Mouse (Mus musculus): Measurements from ENCODE around the gene Ghdc. TPM values are rescaled to one million over a fixed set of nuclear protein-coding genes. Genes with fewer than 3 reads are reported as not detected.

The Ghdc gene
- total RNA-seq, 4 experiments from 2014 or later = 6.6 to 9.2 (median 8.0) TPM

DNA sequence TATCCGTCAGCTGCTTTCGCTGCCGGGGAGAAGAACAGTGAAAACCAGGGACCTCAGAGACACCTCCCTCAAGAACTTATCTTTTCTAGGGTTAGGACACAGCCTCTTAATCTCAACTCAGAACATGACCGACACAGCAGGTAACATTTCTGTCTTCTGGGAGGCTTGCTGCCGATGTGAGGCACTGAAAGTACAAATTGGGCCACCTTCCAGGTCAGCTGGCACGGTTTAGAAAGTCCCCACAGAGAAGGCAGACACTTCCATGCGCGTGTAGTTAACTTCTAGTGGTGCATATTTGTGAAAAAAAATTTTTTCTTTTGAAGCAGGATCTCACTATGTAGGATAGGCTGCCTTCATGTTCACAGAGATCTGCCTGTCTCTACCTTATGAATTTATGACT is 13.5 kb upstream of the Ghdc start:
- DNase-seq (ENCODE audit: low spot score in 2 of 2) = no peak

DNA sequence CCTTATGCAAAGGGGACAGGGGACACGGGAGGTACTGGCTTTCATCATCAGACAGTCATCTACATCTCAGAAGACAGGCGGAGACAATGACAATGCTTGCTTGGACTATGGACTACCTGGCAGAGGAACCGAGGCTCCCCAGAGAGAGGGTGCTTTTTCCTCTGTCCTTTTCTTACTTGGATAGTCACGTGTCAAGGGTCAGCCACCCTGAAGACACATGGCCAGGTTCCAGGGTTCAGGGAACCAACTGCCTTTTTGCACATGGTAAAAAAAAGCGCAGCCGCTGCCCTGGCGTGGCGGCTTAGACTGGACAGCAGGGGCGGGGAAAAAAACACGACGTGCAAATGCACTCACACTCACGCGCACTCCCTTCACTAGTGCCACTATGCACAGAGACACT is 11.8 kb upstream of the Ghdc start:
- DNase-seq (ENCODE audit: low spot score in 2 of 2) = no peak

DNA sequence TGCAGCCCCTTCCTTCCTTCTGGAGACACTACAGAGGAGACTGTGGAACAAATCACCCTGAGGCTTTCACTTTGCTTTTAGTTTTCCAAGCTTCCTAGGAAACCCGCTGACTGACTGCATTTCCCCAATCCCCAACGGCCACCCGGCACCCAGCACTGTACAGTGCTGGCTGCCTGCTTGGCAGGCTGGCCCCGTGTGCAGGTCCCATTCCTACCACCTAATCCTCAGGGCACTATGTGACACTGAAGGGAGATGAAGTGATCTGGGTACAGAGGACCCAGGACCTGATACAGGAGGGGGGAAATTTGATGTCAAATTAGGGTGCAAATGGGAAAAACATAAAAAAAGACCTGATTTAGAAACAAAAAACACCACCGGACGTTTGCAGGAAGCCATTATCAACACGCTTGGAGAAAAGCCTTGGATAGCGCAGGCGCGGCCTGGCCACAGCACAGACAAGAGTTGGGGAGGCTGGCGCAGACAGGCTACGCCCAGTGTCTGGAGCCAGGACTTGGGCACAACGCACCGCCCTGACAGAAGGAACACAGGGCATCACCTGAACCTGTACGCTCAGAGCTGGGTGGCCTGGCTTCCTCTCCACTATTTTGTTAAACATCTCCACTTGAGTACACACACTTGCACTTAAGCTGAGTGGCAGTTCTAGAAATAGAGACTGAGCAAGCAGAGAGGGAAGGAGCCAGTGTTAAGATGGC is 11.2 kb upstream of the Ghdc start:
- DNase-seq (ENCODE audit: low spot score in 2 of 2) = no peak

DNA sequence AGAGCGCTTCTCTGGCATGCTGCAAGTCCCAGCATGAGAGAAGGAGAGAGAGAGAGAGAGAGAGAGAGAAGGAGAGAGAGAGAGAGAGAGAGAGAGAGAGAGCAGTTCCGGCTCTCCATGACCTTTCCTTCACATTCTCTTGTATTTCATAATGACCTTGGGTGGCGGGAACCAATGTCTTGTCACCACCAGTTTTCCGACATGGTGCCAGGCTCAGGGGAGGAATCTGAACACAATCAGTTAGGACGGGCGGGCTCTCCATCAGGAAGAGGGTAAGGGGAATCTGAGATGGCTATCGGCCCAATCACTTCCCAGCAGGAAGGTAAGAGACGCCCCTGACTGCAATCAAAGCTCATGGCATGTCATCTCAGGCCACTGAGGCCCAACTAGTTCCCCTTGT is 9.5 kb upstream of the Ghdc start:
- no peak for DNase-seq (ENCODE audit: low spot score in 2 of 2)

DNA sequence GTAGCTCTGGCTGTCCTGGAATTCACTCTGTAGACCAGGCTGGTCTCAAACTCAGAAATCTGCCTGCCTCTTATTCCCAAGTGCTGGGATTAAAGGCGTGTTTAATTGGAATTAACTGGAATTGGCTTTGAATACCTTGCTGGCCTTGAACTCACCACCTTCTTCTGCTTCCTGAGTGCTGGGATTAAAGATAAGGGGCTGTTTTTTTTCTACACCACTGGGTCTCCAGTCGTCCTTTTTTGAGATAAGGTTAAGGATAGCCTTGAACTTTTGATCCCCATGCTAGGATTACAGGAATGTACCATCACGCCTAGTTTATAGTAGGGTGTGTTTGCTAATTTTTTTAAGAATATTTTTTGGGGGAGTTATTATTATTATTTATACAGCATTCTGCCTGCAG is 7.3 kb upstream of the Ghdc start:
- no peak for DNase-seq (ENCODE audit: low spot score in 2 of 2)

DNA sequence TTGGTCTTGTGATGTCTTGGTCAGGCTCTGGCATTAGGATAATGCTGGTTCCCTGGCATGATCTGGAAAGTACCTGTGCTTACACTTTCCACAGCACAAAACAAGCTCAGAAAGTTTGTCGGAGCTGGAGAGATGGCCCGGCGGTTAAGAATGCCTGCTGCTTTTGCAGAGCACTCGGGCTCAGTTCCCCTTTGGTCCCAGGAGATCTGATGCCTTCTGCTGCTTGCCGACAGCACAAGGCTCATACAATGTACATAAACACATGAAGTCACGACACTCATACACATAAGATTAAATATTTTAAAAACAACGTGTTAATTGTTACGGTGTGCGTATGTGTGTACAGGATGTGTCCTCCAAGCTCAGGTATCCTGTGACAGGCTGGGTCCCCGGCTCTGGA is 5.2 kb upstream of the Ghdc start:
- no peak for DNase-seq (ENCODE audit: low spot score in 2 of 2)

DNA sequence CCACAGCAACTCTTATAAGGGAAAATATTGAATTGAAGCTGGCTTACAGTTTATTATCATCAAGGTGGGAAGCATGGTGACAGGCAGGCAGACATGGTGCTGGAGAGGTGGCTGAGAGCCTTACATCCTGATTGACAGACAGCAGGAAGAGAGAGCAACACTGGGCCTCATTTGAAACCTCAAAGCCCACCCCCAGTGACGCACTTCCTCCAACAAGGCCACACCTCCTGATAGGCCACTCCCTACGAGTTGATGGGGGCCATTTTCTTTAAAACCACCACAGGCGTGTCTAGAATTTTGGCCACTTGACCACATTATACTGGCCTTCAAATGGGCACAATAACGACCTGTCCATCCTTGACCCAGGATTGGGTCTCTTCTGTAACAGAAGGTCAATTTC is 3.5 kb upstream of the Ghdc start:
- DNase-seq (ENCODE audit: low spot score in 2 of 2) = no peak

DNA sequence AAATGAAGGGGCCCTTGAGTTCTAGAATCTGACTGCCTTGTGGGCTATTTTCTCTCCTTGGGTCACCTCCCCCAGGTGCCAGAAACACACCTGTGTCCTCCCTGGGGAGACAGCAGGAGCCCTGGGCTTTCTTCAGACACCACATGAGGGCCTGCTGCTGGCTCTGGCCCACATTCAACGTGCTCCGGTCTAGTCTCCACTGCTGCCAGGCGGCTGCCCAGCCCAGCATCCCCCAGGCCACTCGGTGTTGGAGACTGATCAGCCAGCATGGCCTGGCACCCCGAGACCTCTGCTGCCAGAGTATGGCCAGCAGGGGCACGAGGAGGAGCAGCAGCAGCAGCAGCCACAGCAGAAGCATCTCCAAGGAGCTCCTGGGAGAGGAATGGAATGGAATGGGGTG is 777 bp downstream of the Ghdc start:
- peak in 1 of 2 experiments; percentile 20 for DNase-seq (ENCODE audit: low spot score in 2 of 2)

DNA sequence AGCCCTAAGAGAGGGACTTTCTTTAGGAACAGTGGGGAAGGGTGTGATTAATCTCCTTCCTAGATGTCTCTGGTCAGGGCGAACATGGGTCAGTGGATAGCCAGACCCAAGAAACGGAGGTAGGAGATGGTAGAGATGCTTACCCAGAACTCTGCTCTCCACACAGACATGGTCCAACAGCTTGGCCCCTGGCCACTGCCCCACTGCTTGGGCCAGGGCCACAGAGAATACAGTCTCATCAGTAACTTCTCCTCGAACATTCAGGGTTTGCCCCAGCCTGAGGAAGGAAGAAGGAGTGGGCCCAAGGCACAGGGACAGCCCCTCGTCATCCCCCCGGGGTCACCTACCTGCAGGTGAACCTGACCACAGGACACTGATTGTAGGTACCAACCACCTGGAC is 2.9 kb downstream of the Ghdc start:
- no peak for DNase-seq (ENCODE audit: low spot score in 2 of 2)

DNA sequence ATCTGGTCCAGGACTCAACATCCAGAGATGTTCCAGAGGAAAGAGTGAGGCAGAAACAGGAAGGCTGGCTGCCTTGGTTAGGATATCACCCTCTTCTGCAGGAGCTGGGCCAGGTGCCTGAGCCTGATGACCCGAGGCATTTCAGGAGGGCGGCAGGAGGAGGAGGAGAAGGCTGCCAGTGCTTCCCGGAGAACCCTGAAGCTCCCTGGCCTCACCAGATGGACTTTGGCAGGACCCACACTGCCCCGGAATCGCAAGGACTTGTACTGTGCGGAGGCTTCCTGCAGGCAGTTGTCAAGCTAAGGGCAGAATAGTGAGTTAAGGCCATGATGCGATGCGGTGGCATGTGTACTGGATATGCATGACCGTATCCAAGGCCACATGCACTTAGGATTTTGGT is 4.0 kb downstream of the Ghdc start:
- DNase-seq (ENCODE audit: low spot score in 2 of 2) = no peak

DNA sequence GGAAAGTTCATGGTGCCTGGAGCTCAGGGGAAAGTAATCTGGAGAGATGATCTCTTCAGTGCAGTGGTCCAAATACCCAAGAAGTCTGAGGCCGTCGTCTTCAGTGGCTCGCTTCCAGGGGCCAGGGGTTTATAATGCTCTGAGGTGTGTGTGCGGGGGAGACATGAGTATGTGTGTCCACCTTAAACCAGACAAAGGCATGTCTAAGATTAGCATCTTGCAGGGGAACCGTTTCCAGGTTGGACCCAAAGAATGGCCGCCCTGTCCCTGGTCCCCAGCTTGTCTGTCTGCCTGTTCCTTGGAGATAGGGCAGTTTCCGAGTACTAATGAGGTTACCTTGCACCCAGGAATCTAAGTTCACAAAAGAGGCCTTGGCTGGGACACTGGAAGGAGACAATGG is 7.9 kb downstream of the Ghdc start, which contains the start of gene Hcrt:
Gene Hcrt (minus strand): TSS at position 101 of the 400 bp plus-strand sequence.
- DNase-seq (ENCODE audit: low spot score in 2 of 2) = no peak

DNA sequence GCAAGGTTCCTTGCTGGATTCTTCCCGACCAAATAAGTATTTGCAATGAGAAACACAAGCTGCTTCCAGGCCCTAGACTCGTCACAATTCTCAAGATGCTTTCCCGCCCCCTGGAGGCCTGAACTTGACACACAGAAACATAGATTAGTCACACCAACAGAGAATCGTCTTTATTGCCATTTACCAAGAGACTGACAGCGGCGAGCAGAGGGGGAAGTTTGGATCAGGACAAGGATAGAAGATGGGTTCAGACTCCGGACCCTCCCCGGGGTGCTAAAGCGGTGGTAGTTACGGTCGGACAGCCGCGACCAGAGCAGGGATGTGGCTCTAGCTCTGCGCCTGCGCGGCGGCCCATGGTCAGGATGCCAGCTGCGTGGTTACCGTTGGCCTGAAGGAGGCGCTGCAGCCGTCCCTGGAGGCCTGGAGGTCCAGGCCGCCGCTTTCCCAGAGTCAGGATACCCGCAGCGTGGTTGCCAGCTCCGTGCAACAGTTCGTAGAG is 9.2 kb downstream of the Ghdc start:
- DNase-seq (ENCODE audit: low spot score in 2 of 2) = peak; percentile 75 to 83

DNA sequence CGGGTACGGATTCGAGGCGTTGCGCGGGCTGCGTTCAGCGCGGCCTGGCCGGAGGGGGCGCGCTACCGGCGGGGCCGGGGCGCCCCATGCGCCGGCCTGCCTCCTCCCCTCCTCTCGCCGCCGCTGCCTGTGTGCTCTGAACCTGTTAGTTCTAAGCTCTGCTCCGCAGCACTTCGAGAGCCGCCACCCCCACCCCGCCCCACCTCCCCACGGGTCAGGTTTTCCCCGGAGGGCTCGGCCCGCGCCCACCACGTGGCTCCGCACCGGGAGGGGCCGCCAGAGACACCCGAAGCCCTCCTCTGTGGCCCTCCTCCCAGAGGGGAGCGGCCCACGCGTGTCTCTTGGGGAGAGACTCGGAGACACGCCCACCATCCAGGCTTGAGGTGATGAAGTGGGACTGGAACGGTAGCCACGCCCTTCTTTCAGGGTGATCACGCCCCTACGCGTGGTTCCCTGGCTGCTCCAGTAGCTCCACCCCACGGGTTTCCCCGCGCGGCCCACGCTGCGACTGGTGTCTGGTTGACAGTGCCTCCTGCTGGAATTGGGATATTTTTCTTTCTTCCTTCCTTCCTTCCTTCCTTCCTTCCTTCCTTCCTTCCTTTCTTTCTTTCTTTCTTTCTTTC is 11.0 kb downstream of the Ghdc start, which contains the start of gene Kcnh4:
Gene Kcnh4 (minus strand): TSS at position 332 of the 623 bp plus-strand sequence.
- peak; percentile 75 to 96 for DNase-seq (ENCODE audit: low spot score in 2 of 2)

DNA sequence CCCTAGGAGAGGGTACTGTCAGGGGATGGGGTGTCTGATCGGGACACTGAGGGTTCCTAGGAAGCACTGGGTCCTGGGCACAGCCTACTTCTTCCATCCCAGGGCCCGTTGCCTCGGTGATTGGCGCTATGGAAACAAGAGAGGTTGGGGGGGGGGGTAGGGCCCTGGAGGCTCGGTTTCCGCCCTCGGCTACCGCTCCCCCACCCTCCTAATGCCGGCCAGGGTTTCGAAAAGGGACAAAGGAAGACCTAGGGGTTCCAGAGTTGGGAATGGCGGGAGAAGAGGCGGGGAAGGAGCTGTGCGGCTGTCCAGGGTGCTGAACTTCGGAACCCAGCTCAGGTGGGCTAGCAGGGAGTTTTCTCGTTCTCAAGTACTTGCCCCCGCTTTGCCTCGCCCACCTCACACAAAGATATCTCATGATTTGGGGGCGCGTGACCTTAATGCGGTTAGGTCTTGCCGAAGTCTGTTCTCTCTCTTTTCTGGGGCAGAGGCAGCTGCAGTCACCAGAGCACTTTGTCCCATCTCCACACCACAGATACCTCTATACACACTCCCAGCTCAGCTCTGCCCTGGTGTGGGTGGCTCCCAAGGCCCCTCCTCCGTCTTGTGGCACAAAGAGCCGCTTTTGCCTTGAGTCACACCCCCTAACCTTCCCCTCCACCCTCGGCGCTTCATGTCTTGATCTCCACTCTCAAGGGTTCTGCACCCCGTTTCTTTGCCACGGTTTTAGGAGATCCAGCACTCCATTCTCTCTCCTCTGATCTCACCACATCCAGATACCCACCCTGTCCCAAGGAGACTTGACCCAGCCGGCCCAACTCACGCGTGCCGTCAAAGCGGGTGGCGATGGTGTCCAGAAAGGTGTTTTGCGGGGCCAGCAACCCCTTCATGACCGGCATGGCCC is 11.8 kb downstream of the Ghdc start:
- no peak for DNase-seq (ENCODE audit: low spot score in 2 of 2)

DNA sequence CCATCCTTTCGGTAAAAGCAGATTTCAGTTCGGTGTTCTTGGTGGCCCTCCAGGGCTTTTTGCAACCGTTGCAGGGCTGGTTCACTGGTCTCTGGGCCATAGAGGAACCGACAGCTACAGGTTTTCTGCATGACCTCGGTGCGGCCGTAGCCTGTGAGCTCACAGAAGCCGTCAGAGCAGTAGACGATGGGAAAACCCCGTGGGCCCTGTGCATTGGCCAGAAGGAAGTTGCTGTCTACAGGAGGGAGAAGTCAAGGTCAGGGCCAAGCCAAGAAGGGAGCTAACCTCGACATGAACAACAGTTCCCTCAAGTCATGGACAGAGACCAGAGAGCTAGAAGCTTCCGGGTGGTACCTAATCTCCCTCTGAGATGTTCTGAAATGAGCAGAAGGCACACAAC is 13.2 kb downstream of the Ghdc start:
- no peak for DNase-seq (ENCODE audit: low spot score in 2 of 2)

DNA sequence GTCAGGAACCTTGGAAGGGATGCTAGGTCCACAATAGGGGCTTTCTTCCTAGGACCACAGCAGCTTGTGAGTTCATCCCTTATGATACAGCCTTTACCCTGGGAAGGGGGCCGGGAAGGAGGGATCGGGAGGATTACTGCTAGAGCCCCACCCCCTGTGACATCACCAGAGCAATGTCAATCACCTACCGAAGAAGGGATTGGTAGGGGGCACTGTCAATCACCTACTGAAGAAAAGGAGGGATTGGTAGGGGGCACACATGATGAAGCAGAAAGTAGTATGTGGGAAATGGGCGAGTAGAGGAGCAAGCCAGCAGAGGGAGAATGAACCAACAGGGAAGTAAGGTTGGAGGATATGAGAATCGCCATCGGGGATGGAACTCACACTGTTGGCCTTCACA is 14.3 kb downstream of the Ghdc start:
- DNase-seq (ENCODE audit: low spot score in 2 of 2) = no peak

DNA sequence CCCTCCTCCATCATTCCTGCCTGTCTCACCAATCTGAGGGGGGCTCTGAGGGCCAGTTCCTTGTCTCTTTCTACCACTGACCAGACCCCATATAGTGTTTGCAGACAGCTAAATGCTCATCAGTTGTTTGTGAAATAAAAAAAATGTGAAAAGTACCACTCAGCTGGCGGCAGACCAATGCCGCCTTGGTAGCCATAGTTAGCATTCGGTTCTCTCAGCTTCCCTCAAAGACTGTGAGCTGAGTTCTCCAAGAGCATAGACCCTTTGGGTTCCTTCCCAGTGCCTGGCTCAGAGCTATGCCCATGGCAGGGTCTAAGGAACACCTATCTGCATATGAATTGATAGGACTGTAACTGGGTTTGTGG is 16.1 kb downstream of the Ghdc start:
- peak in 1 of 2 experiments; percentile 63 for DNase-seq (ENCODE audit: low spot score in 2 of 2)

DNA sequence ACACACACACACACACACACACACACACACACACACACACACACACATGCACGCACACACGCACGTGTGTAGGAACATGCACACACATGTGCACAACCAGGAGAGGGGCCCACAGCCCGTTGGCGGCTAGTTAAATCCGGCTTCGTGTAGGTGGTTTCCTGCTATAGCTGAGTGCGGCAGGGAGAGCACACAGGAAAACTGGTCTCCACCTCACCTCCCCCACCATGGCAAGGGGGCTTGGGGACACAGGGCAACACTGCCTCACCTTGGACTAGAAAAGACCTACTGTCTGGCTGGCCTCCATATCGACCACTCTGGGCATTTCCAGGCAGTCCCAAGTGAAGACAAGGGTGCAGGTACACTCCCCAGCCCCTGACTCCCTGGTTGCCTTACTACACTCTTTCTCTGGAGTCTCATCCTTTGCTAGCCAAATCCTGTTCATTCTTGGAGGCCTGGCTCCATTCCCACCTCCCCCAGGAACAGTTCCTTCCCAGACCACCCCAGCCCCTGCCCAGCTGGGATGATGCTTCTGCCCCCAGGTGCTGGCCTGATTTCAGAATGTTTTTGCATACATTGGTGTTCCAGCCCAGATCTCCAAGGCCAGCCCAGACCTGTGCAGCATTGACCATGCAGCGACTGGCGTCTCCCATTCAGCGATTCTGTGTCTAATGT is 16.6 kb downstream of the Ghdc start:
- peak in 1 of 2 experiments; percentile 83 for DNase-seq (ENCODE audit: low spot score in 2 of 2)

DNA sequence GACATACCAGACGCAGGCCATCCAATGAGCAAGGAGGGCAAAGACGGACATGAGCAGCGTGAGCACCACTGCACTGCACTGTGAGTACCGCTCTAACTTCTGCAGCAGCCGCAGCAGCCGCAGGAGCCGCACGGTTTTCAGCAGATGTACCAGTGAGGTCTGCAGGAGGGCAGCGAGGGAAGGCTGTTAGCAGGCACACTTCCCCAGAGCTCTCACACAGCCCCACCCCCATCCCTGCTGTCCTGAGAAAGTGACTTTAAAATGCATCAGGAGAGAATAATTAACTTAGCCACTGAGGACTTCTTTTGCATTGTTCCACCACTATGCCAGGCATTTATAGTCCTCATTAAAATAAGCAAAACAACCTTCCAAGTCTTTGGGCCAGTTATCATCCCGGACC is 18.5 kb downstream of the Ghdc start:
- DNase-seq (ENCODE audit: low spot score in 2 of 2) = no peak

DNA sequence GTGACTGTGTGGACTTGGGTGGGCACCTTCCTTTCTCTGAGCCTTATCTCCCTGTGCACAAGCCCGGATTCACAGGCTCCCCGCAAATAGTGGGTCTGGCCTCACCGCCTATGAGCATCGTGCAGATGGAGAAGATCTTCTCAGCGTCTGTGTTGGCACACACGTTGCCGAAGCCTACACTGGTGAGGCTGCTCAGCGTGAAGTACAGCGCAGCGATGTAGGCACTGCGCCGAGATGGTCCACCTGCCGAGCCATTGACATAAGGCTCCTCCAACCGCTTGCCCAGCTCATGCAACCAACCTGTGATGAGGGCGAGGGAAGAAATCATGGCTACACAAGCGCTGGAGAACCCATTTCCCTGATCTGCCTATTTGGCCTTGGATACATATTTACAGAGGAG is 20.6 kb downstream of the Ghdc start:
- peak in 1 of 2 experiments; percentile 70 for DNase-seq (ENCODE audit: low spot score in 2 of 2)

DNA sequence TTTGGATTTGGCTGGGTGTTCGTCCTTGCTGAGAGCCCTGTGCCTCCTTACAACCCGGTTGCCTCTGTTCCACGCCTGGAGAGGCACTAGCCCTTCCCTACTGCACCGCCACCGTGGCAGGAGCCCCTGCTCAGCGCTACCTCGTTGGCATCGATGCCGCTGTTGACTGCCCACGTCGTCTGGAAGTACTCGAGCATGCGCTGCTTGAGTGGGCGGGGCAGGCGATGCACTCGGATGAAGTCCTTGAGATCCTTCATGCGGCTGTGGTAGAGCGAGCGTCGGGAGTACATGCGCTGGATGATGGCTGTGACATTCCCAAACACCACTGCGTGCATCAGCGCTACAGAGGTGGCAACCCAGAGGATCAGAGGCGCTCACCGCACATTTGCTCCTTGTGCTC is 21.3 kb downstream of the Ghdc start:
- DNase-seq (ENCODE audit: low spot score in 2 of 2) = peak in 1 of 2 experiments; percentile 77
